Mouse (Mus musculus): ENCODE measurements at regions not wholly inside any gene's neighbourhood (a gene's known extent, or its start where the extent isn't known, plus 50 kb on each side); places are given as distances from the start of the nearest gene placed in this dataset.
"Not testable (repeated sequence)": the region's sequence is repeated elsewhere in the genome, so short reads cannot be mapped to it uniquely, and the experiment has no call there.

DNA sequence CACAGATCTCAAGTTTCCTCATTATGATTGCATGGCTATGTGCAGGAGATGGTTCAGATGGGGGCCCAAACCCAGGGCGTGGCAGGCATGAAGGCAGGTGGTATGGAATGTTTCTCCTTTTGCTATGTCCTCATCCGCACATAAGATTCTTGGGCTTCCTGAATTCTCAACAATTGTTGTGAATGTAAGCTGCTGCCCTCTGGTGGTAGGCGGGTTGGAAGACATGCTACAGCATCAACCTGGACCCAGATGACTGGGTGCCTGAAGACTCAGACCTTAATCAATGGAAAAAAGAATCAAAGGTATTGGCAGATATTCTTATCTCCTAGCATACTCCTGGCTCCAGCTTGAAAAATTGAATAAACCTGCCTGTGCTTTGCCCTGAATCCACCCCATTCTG lies 211.3 kb upstream of the Gm4985 start:
- DNase-seq (ENCODE audit: low read depth, low spot score), result peak; percentile 8

- DNase-seq (ENCODE audit: low read depth, low spot score), result peak; percentile 5
These were observed 202.9 kb upstream of the Gm4985 start for GRCm38 (mm10) chrX:24161654-24162053.

DNA sequence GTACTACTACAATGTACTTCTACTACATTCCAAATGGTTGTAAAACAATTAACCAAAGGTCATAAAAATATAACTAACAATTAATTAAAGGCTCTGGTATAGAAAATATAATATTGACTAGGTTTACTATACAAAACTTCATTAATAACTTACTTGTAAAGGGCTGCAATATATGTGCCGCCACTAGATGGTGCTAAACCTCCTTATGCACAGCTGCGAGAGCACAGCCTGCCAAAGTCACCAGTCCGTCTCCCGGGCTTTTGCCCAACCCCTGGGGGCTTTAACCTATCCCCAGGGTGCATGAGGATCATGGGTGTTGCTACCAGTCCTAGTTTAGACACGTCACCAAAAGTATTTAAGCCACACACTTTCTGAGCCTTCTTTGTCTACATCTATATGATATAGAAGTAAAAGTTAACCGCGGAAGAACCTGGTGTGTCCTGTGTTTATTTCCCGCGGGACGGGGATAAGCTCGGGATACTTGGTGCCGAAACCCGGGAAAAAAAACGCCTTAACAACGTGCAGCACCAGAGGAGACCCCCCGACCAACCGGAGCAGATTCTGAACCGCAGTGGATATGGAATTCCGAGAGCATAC lies 194.6 kb upstream of the Gm4985 start:
- not testable (repeated sequence) for DNase-seq (ENCODE audit: low read depth, low spot score)
